9 mouse cellular contexts compared by ENCODE assay signal in genomic region chr6:90945560-90946230, GRCm38 (mm10). TPM values are rescaled to one million over a fixed set of nuclear protein-coding genes. Genes with fewer than 3 reads are reported as not detected.
DNase-seq lines count a peak whose midpoint lies in the region; ATAC-seq lines count a peak whose summit lies in the region.
"Had no signal": no experiment of that assay in that cellular context is flagged by ENCODE, and none has a peak within 500 bp of the region (broad histone marks: within the 10 kb centered on the region; RNA-seq: fewer than 3 reads in every experiment).

No protein-coding gene starts in this region.

- no peak overlapping the region for H3K4me3 ChIP-seq in kidney, embryonic 15.5 days (replicated peaks)
- no peak overlapping the region for H3K4me3 ChIP-seq in midbrain, embryonic 10.5 days

- H3K4me1 ChIP-seq in kidney, embryonic 15.5 days, result 0 out of 2 replicates have a peak, but pooled peaks cover 7% of the 10 kb centered on the region
- no peaks in the 10 kb centered on the region for H3K4me1 ChIP-seq in midbrain, embryonic 10.5 days

- no peak for ATAC-seq in kidney, embryonic 15.5 days (replicated peaks; ENCODE audit: low FRiP score)
- ATAC-seq in frontal cortex, adult (ENCODE audit: low TSS enrichment), result peak; percentile 80

- H3K4me2 ChIP-seq in kidney, embryonic 15.5 days, result no peak overlapping the region

- H3K27ac ChIP-seq in kidney, embryonic 15.5 days, result no peak overlapping the region
- H3K27ac ChIP-seq in midbrain, embryonic 10.5 days (replicated peaks), result no peak overlapping the region
- H3K27ac ChIP-seq: liver, embryonic 14.5 days had no signal

- peak; percentile 37 for DNase-seq in kidney, adult 11 months
- DNase-seq in large intestine, adult 2 months (ENCODE audit: low read depth, low spot score), result peak; percentile 44
- peak; percentile 88 for DNase-seq in right cerebral cortex, adult 18-20 months
- DNase-seq in urinary bladder, postnatal 10 days (ENCODE audit: low spot score), result no peak
- DNase-seq in spleen, postnatal 14 days (ENCODE audit: low spot score in 2 of 2), result no peak
- no peak for DNase-seq in midbrain, embryonic 10.5 days (ENCODE audit: low spot score)

- H3K9ac ChIP-seq in kidney, embryonic 15.5 days, result no peak overlapping the region
- H3K9ac ChIP-seq: liver, embryonic 14.5 days had no signal

- H3K27me3 ChIP-seq in kidney, embryonic 15.5 days, result no peaks in the 10 kb centered on the region
- no peaks in the 10 kb centered on the region for H3K27me3 ChIP-seq in midbrain, embryonic 10.5 days (ENCODE audit: low read depth, poor library complexity, severe bottlenecking)

- H3K9me3 ChIP-seq in kidney, embryonic 15.5 days (replicated peaks), result no peaks in the 10 kb centered on the region
- H3K9me3 ChIP-seq in midbrain, embryonic 10.5 days (replicated peaks), result no peaks in the 10 kb centered on the region

- H3K36me3 ChIP-seq in kidney, embryonic 15.5 days, result no peaks in the 10 kb centered on the region
- no peaks in the 10 kb centered on the region for H3K36me3 ChIP-seq in midbrain, embryonic 10.5 days

- 58% methylated on average over 2 of the region's 2 CpGs for WGBS in kidney, embryonic 15.5 days
- WGBS in large intestine, adult 2 months, result 31% methylated on average over 2 of the region's 2 CpGs
- 76% methylated on average over 2 of the region's 2 CpGs for WGBS in midbrain, embryonic 10.5 days

RNA-seq across cellular contexts. Expression of gene Iqsec1, which starts 42.8 kb away (rescaled TPM):
- 9.5 and 10.8 TPM in 2 replicates for polyA plus RNA-seq in kidney, embryonic 15.5 days (2015; fragmentation: Nextera tagmentation; extraction: Ambion mirVana)
- polyA plus RNA-seq in large intestine, adult 2 months (2012; rRNA removed), result 24.9 and 34.3 TPM in 2 replicates
- polyA plus RNA-seq in midbrain, embryonic 10.5 days (2016; fragmentation: Nextera tagmentation; extraction: Ambion mirVana), result 9.3 and 10.7 TPM in 2 replicates

Comparison
In these comparisons a context has a peak if more than half of its experiments do, and no peak if none do; other contexts are left out.
1. DNase-seq: peak in kidney, adult 11 months (single experiment), large intestine, adult 2 months (single experiment) and right cerebral cortex, adult 18-20 months (single experiment); none in urinary bladder, postnatal 10 days (single experiment), spleen, postnatal 14 days (0 of 2) and midbrain, embryonic 10.5 days (single experiment).